Mouse (Mus musculus): ENCODE measurements at regions not wholly inside any gene's neighbourhood (a gene's known extent, or its start where the extent isn't known, plus 50 kb on each side); places are given as distances from the start of the nearest gene placed in this dataset.

GRCm38 (mm10) chr13:44231403-44231802, 446.8 kb downstream of the Cd83 start:
- H3K9me3 ChIP-seq (replicated peaks) = no peaks in the 10 kb centered on the region
- ATAC-seq (replicated peaks; ENCODE audit: insufficient number of reproducible peaks, insufficient read depth, low FRiP score, low read depth) = no peak
- no peak overlapping the region for H3K4me2 ChIP-seq
- peaks cover 53% of the 10 kb centered on the region for H3K4me1 ChIP-seq (replicated peaks)
- H3K9ac ChIP-seq = 0 out of 2 replicates have a peak overlapping the region, but pooled peaks have one; percentile 10
- 0 out of 2 replicates have a peak overlapping the region, but pooled peaks have one; percentile 11 for H3K27ac ChIP-seq
- no peak overlapping the region for H3K4me3 ChIP-seq
- WGBS = 69% methylated on average over 4 of the region's 4 CpGs
- H3K36me3 ChIP-seq = no peaks in the 10 kb centered on the region
- H3K27me3 ChIP-seq = no peaks in the 10 kb centered on the region

- 60% methylated on average over 18 of the region's 18 CpGs for WGBS
- peak overlapping the region; percentile 11 for H3K27ac ChIP-seq
- no peaks in the 10 kb centered on the region for H3K27me3 ChIP-seq
- no peaks in the 10 kb centered on the region for H3K36me3 ChIP-seq
- H3K4me1 ChIP-seq (replicated peaks) = peaks cover 55% of the 10 kb centered on the region
- H3K4me2 ChIP-seq = no peak overlapping the region
- ATAC-seq (replicated peaks; ENCODE audit: insufficient number of reproducible peaks, insufficient read depth, low FRiP score, low read depth) = no peak
- no peak overlapping the region for H3K4me3 ChIP-seq
- H3K9ac ChIP-seq = no peak overlapping the region
- no peaks in the 10 kb centered on the region for H3K9me3 ChIP-seq (replicated peaks)
Measured at GRCm38 (mm10) chr13:44231868-44232715, 447.5 kb downstream of the Cd83 start.

GRCm38 (mm10) chr13:44232716-44233051, 448.1 kb downstream of the Cd83 start:
- peaks cover 57% of the 10 kb centered on the region for H3K4me1 ChIP-seq (replicated peaks)
- no peak for ATAC-seq (replicated peaks; ENCODE audit: insufficient number of reproducible peaks, insufficient read depth, low FRiP score, low read depth)
- no peak overlapping the region for H3K27ac ChIP-seq
- no peaks in the 10 kb centered on the region for H3K27me3 ChIP-seq
- no peaks in the 10 kb centered on the region for H3K9me3 ChIP-seq (replicated peaks)
- 77% methylated on average over 6 of the region's 6 CpGs for WGBS
- H3K36me3 ChIP-seq = no peaks in the 10 kb centered on the region
- H3K4me3 ChIP-seq = no peak overlapping the region
- no peak overlapping the region for H3K9ac ChIP-seq
- no peak overlapping the region for H3K4me2 ChIP-seq

GRCm38 (mm10) chr13:44234241-44234640, 449.7 kb downstream of the Cd83 start:
- Histone ChIP-seq H3K27me3 (no peaks in the 10 kb centered on the region), H3K4me1 (replicated peaks) (peaks cover 56% of the 10 kb centered on the region), H3K27ac (no peak overlapping the region)

GRCm38 (mm10) chr13:44235236-44235635, 450.7 kb downstream of the Cd83 start:
- H3K9ac ChIP-seq = no peak overlapping the region
- no peaks in the 10 kb centered on the region for H3K9me3 ChIP-seq (replicated peaks)
- H3K4me2 ChIP-seq = no peak overlapping the region
- 68% methylated on average over 5 of the region's 5 CpGs for whole genome bisulfite sequencing
- no peaks in the 10 kb centered on the region for H3K36me3 ChIP-seq
- H3K4me1 ChIP-seq (replicated peaks) = peaks cover 47% of the 10 kb centered on the region
- ATAC-seq (replicated peaks; ENCODE audit: insufficient number of reproducible peaks, insufficient read depth, low FRiP score, low read depth) = no peak
- no peak overlapping the region for H3K27ac ChIP-seq
- H3K4me3 ChIP-seq = no peak overlapping the region
- no peaks in the 10 kb centered on the region for H3K27me3 ChIP-seq

More at GRCm38 (mm10) chr13:44234241-44234640, 449.7 kb downstream of the Cd83 start:
- Histone ChIP-seq H3K4me2 (no peak overlapping the region), H3K9ac (no peak overlapping the region), H3K4me3 (no peak overlapping the region), H3K9me3 (replicated peaks) (no peaks in the 10 kb centered on the region), H3K36me3 (no peaks in the 10 kb centered on the region)
- ATAC-seq (replicated peaks; ENCODE audit: insufficient number of reproducible peaks, insufficient read depth, low FRiP score, low read depth) = no peak
- 73% methylated on average over 6 of the region's 6 CpGs for WGBS

- Histone ChIP-seq H3K4me1 (replicated peaks) (peaks cover 45% of the 10 kb centered on the region), H3K4me3 (no peak overlapping the region), H3K27me3 (no peaks in the 10 kb centered on the region), H3K9me3 (replicated peaks) (no peaks in the 10 kb centered on the region), H3K9ac (no peak overlapping the region), H3K4me2 (no peak overlapping the region), H3K36me3 (no peaks in the 10 kb centered on the region), H3K27ac (peak overlapping the region; percentile 24; the same call in 1 of the 2 replicates)
- ATAC-seq (replicated peaks; ENCODE audit: insufficient number of reproducible peaks, insufficient read depth, low FRiP score, low read depth) = peak; percentile 63; the same call in 1 of the 2 replicates
- 57% methylated on average over 2 of the region's 2 CpGs for WGBS
Measured at GRCm38 (mm10) chr13:44235941-44236340, 451.4 kb downstream of the Cd83 start.

- no peak overlapping the region for H3K4me2 ChIP-seq
- no peaks in the 10 kb centered on the region for H3K27me3 ChIP-seq
- H3K4me1 ChIP-seq (replicated peaks) = peaks cover 27% of the 10 kb centered on the region
- H3K36me3 ChIP-seq = no peaks in the 10 kb centered on the region
- H3K9me3 ChIP-seq (replicated peaks) = no peaks in the 10 kb centered on the region
- H3K4me3 ChIP-seq = no peak overlapping the region
- peak; percentile 70; the same call in 1 of the 2 replicates for ATAC-seq (replicated peaks; ENCODE audit: insufficient number of reproducible peaks, insufficient read depth, low FRiP score, low read depth)
- H3K27ac ChIP-seq = peak overlapping the region; percentile 61
- WGBS = 20% methylated on average over 11 of the region's 11 CpGs
- H3K9ac ChIP-seq = no peak overlapping the region
Measured at GRCm38 (mm10) chr13:44238308-44238707, 453.7 kb downstream of the Cd83 start.

- WGBS = 90% methylated on average over 6 of the region's 6 CpGs
- Histone ChIP-seq H3K4me3 (no peak overlapping the region), H3K4me1 (replicated peaks) (peaks cover 23% of the 10 kb centered on the region)
Measured at GRCm38 (mm10) chr13:44243211-44243610, 458.6 kb downstream of the Cd83 start.

GRCm38 (mm10) chr13:44246714-44247251, 462.2 kb downstream of the Cd83 start:
- Histone ChIP-seq H3K27me3 (no peaks in the 10 kb centered on the region), H3K27ac (peak overlapping the region; percentile 92; the same call in 1 of the 2 replicates), H3K4me3 (no peak overlapping the region), H3K9ac (no peak overlapping the region), H3K4me1 (replicated peaks) (peaks cover 24% of the 10 kb centered on the region), H3K36me3 (no peaks in the 10 kb centered on the region), H3K9me3 (replicated peaks) (no peaks in the 10 kb centered on the region), H3K4me2 (no peak overlapping the region)
- ATAC-seq (replicated peaks; ENCODE audit: insufficient number of reproducible peaks, insufficient read depth, low FRiP score, low read depth) = no peak
- 75% methylated on average over 7 of the region's 7 CpGs for WGBS

More at GRCm38 (mm10) chr13:44243211-44243610, 458.6 kb downstream of the Cd83 start:
- H3K36me3 ChIP-seq = no peaks in the 10 kb centered on the region
- no peaks in the 10 kb centered on the region for H3K9me3 ChIP-seq (replicated peaks)
- no peak overlapping the region for H3K27ac ChIP-seq
- no peak overlapping the region for H3K9ac ChIP-seq
- no peak for ATAC-seq (replicated peaks; ENCODE audit: insufficient number of reproducible peaks, insufficient read depth, low FRiP score, low read depth)
- H3K27me3 ChIP-seq = no peaks in the 10 kb centered on the region
- H3K4me2 ChIP-seq = no peak overlapping the region

- no peak overlapping the region for H3K4me3 ChIP-seq
- H3K9ac ChIP-seq = no peak overlapping the region
Measured at GRCm38 (mm10) chr13:44247861-44248260, 463.3 kb downstream of the Cd83 start.

GRCm38 (mm10) chr13:44248401-44248800, 463.8 kb downstream of the Cd83 start:
- no peaks in the 10 kb centered on the region for H3K27me3 ChIP-seq
- no peaks in the 10 kb centered on the region for H3K36me3 ChIP-seq
- peak overlapping the region; percentile 35 for H3K4me2 ChIP-seq
- 8% methylated on average over 8 of the region's 8 CpGs for WGBS
- no peak overlapping the region for H3K9ac ChIP-seq
- peaks cover 24% of the 10 kb centered on the region for H3K4me1 ChIP-seq (replicated peaks)
- peak overlapping the region; percentile 92 for H3K27ac ChIP-seq
- H3K9me3 ChIP-seq (replicated peaks) = no peaks in the 10 kb centered on the region
- ATAC-seq (replicated peaks; ENCODE audit: insufficient number of reproducible peaks, insufficient read depth, low FRiP score, low read depth) = peak; percentile 86
- no peak overlapping the region for H3K4me3 ChIP-seq

More at GRCm38 (mm10) chr13:44247861-44248260, 463.3 kb downstream of the Cd83 start:
- Histone ChIP-seq H3K4me2 (peak overlapping the region; percentile 35), H3K27ac (peak overlapping the region; percentile 92), H3K9me3 (replicated peaks) (no peaks in the 10 kb centered on the region), H3K4me1 (replicated peaks) (peaks cover 24% of the 10 kb centered on the region), H3K27me3 (no peaks in the 10 kb centered on the region), H3K36me3 (no peaks in the 10 kb centered on the region)
- 50% methylated on average over 11 of the region's 11 CpGs for WGBS
- ATAC-seq (replicated peaks; ENCODE audit: insufficient number of reproducible peaks, insufficient read depth, low FRiP score, low read depth) = no peak; the same call in 1 of the 2 replicates

Data from heart, embryonic 15.5 days (tissue).